Mouse (Mus musculus) kidney, postnatal 10 days (tissue): Measurements from ENCODE around the gene Slc38a3.

Source experiments
- DNase-seq: peaks from one replicate; pipeline ENCODE4 v3.0.0; 2021; ENCODE audit warnings: mixed read lengths

Slc38a3 gene

GRCm38 (mm10) chr9:107669480-107669945 is at the start of gene Slc38a3:
Slc38a3 (minus strand) TSS chr9:107669530.
- no peak for DNase-seq

- peak; percentile 66 for DNase-seq
These were observed 47.6 kb upstream of the Slc38a3 start for GRCm38 (mm10) chr9:107716951-107717350.

GRCm38 (mm10) chr9:107715632-107716031 is 46.3 kb upstream of the Slc38a3 start:
- no peak for DNase-seq

- peak; percentile 80 for DNase-seq
These were observed 45.1 kb upstream of the Slc38a3 start for GRCm38 (mm10) chr9:107714221-107714952.

GRCm38 (mm10) chr9:107709697-107710483 is 40.6 kb upstream of the Slc38a3 start, which contains the start of gene Sema3f:
Sema3f (minus strand) TSS chr9:107710475.
- peak; percentile 92 for DNase-seq

- no peak for DNase-seq
These were observed 39.9 kb upstream of the Slc38a3 start for GRCm38 (mm10) chr9:107709096-107709696.

GRCm38 (mm10) chr9:107708439-107709095 is 39.2 kb upstream of the Slc38a3 start:
- DNase-seq: no peak

- peak; percentile 46 for DNase-seq
These were observed 38.5 kb upstream of the Slc38a3 start for GRCm38 (mm10) chr9:107707701-107708438.

- DNase-seq: peak; percentile 46
These were observed 37.5 kb upstream of the Slc38a3 start for GRCm38 (mm10) chr9:107706781-107707211.

- peak; percentile 51 for DNase-seq
These were observed 34.2 kb upstream of the Slc38a3 start for GRCm38 (mm10) chr9:107703337-107704122.

GRCm38 (mm10) chr9:107702606-107703185 is 33.4 kb upstream of the Slc38a3 start:
- no peak for DNase-seq

- DNase-seq: peak; percentile 88
These were observed 32.3 kb upstream of the Slc38a3 start for GRCm38 (mm10) chr9:107701594-107701993.

- peak; percentile 49 for DNase-seq
These were observed 30.8 kb upstream of the Slc38a3 start for GRCm38 (mm10) chr9:107700114-107700571.

GRCm38 (mm10) chr9:107699376-107699980 is 30.1 kb upstream of the Slc38a3 start:
- peak; percentile 67 for DNase-seq

- peak; percentile 69 for DNase-seq
These were observed 29.4 kb upstream of the Slc38a3 start for GRCm38 (mm10) chr9:107698611-107699190.

GRCm38 (mm10) chr9:107697811-107698521 is 28.6 kb upstream of the Slc38a3 start:
- DNase-seq: peak; percentile 74

GRCm38 (mm10) chr9:107696845-107697610 is 27.7 kb upstream of the Slc38a3 start:
- peak; percentile 55 for DNase-seq

GRCm38 (mm10) chr9:107696106-107696479 is 26.8 kb upstream of the Slc38a3 start:
- no peak for DNase-seq
